Mouse (Mus musculus): Measurements from ENCODE around the gene Med4. TPM values are rescaled to one million over a fixed set of nuclear protein-coding genes. Genes with fewer than 3 reads are reported as not detected.

The Med4 gene
- 26.0 and 34.0 TPM in 2 replicates for polyA plus RNA-seq (2021; fragmentation: Nextera tagmentation)
- long read RNA-seq, experiment 1, transcript Med4-202 (1 exons, 1,455 nt) = minor isoform, 5 of 74 reads
- long read RNA-seq, experiment 1, transcript Med4-201 (7 exons, 1,328 nt) = major isoform, 64 of 74 reads
- long read RNA-seq, experiment 1, partial matches to known transcripts = 4 of 74 reads
- long read RNA-seq, experiment 1, other reads (novel, unspliced or antisense) = 1 of 74 reads
- long read RNA-seq, experiment 2, transcript Med4-201 (7 exons, 1,328 nt) = major isoform, 40 of 49 reads
- long read RNA-seq, experiment 2, partial matches to known transcripts = 9 of 49 reads
- long read RNA-seq, experiment 2, other reads (novel, unspliced or antisense) = 0 of 49 reads

GRCm38 (mm10) chr14:73509765-73510423 lies at the start of gene Med4:
TSS of gene Med4 (plus strand) at chr14:73510025.

GRCm38 (mm10) chr14:73524766-73525448 lies 15.1 kb downstream of the Med4 start, which contains the start of gene Sucla2:
TSS of gene Sucla2 (plus strand) at chr14:73525319.

DNA sequence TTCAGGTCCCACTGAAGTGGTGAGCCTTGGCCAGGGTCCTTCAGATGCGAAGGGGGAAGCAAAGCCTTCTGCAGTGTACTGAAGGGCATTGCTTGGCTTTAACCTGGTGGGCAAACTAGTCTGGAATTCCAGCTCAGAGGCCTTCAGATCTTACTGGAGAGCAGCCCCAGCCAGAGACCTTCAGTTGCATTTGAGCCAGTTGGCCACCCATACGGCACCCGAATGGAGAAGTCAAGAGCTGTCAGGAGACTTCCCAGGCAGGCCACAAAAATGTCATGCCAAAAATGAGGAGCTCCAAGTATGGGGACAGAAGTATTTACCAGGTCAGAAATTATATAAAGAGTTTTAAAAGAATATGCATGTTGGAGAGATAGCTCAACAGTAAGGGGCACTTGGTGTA lies 38.2 kb downstream of the Med4 start, which contains the start of gene Nudt15:
Gene Nudt15, minus strand, starts transcription at position 192 of the 400 bp plus-strand sequence.

Other genes starting within 250 kb of the Med4 start
- gene Rb1, start 184.2 kb upstream of the Med4 start, polyA plus RNA-seq (2021; fragmentation: Nextera tagmentation) = 7.6 and 12.9 TPM in 2 replicates
- gene Itm2b, start 124.7 kb upstream of the Med4 start, polyA plus RNA-seq (2021; fragmentation: Nextera tagmentation) = 1,369 and 1,723 TPM in 2 replicates
- 194 and 225 TPM in 2 replicates for gene Sucla2, start 15.3 kb downstream of the Med4 start, polyA plus RNA-seq (2021; fragmentation: Nextera tagmentation)
- gene Nudt15, start 38.2 kb downstream of the Med4 start, polyA plus RNA-seq (2021; fragmentation: Nextera tagmentation) = 2.4 and 3.1 TPM in 2 replicates
- gene Gm21750, start 151.2 kb downstream of the Med4 start, polyA plus RNA-seq (2021; fragmentation: Nextera tagmentation) = not detected in 2 replicates

Data from left cerebral cortex, adult 6 months (tissue).